Mouse (Mus musculus) midbrain, embryonic 10.5 days (tissue): ENCODE data around the gene Gli2. TPM values are rescaled to one million over a fixed set of nuclear protein-coding genes. Genes with fewer than 3 reads are reported as not detected.

Experiments
- DNase-seq: peaks from one replicate; pipeline ENCODE4 v3.0.0-alpha.2; 2017; ENCODE audit warnings: low spot score
- H3K27ac ChIP-seq: fragments of 300-500 bp; sonication (generic); replicated peaks from 2 replicates; pipeline ENCODE4 v1.5.1; 2016; ENCODE audit warnings: mild to moderate bottlenecking
- H3K27me3 ChIP-seq: fragments of 300-500 bp; sonication (generic); 2 replicates; pipeline ENCODE4 v1.6.1; 2016; ENCODE audit warnings: low read depth, mild to moderate bottlenecking; ENCODE audit not compliant: poor library complexity, severe bottlenecking
- H3K36me3 ChIP-seq: fragments of 300-500 bp; sonication (generic); 2 replicates; pipeline ENCODE4 v1.6.1; 2016; ENCODE audit warnings: mild to moderate bottlenecking, moderate library complexity
- H3K4me1 ChIP-seq: fragments of 300-500 bp; sonication (generic); 2 replicates; pipeline ENCODE4 v1.6.1; 2016
- H3K4me3 ChIP-seq: fragments of 300-500 bp; sonication (generic); 2 replicates; pipeline ENCODE4 v1.5.1; 2016; ENCODE audit warnings: mild to moderate bottlenecking, moderate library complexity
- H3K9me3 ChIP-seq: fragments of 300-500 bp; sonication (generic); replicated peaks from 2 replicates; pipeline ENCODE4 v1.6.1; 2016; ENCODE audit warnings: mild to moderate bottlenecking
- WGBS: fragments of 180-500 bp; shearing (Covaris S2); methylation state at CpG from one replicate; pipeline ENCODE4 v1.1.7; 2016; 5-methylcytosine and 5-hydroxymethylcytosine counted together
- polyA plus RNA-seq: library from polyadenylated mRNA; unstranded; fragments of >200 nt; fragmentation: Nextera tagmentation; extraction: Ambion mirVana; gene quantifications from 2 replicates; pipeline ENCODE4 v1.2.1, GENCODE M21; 2016

The Gli2 gene
- polyA plus RNA-seq, 1 experiment from 2014 or later: 8.9 TPM

DNA sequence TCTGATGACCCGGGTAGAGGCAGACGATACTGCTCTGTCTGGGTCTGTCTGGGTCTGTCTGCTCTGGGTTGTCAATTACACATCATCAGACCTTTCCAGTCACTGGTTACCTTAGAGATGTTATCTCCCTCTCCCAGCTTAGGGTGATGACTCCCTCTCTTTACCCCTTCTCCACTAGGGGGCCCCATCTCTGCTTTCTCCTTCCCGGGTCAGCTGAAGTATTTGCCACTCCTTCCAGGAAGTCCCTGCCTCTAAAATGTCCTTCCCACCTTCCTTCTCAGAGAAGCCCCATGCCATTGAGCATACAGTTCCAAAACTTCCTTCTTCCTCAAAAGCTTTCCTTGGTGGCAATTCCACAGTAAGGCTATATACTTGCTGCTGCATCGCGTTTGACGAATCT is 21.5 kb upstream of the Gli2 start:
- Histone ChIP-seq H3K9me3 (no peaks in the 10 kb centered on the region), H3K27ac (no peak overlapping the region), H3K27me3 (peaks cover 34% of the 10 kb centered on the region), H3K4me3 (no peak overlapping the region), H3K4me1 (no peaks in the 10 kb centered on the region), H3K36me3 (no peaks in the 10 kb centered on the region)
- WGBS: 65% methylated on average over 6 of the region's 6 CpGs
- no peak for DNase-seq

DNA sequence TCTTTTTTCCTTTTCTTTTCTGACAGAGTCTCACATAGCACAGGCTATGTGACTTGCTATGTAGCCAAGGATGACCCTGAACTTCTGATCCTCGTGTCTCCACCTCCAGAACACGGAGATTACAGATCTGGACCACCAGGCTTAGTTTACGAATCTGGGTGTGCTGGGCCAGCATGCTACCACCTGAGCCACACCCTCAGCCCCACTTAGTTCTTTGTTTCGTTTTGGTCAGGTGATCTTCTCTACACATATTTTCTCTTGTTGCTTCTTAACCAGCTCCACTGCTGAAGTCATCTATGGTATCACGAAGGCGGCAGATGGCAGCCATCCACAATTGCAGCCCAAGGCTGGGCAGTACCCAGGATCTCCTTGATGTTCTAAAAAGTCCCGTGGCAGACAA is 20.5 kb upstream of the Gli2 start:
- H3K36me3 ChIP-seq: no peaks in the 10 kb centered on the region
- H3K4me3 ChIP-seq: no peak overlapping the region
- peaks cover 34% of the 10 kb centered on the region for H3K27me3 ChIP-seq
- no peak overlapping the region for H3K27ac ChIP-seq
- no peaks in the 10 kb centered on the region for H3K4me1 ChIP-seq
- no peak for DNase-seq
- H3K9me3 ChIP-seq: no peaks in the 10 kb centered on the region
- 89% methylated on average over 7 of the region's 7 CpGs for WGBS

DNA sequence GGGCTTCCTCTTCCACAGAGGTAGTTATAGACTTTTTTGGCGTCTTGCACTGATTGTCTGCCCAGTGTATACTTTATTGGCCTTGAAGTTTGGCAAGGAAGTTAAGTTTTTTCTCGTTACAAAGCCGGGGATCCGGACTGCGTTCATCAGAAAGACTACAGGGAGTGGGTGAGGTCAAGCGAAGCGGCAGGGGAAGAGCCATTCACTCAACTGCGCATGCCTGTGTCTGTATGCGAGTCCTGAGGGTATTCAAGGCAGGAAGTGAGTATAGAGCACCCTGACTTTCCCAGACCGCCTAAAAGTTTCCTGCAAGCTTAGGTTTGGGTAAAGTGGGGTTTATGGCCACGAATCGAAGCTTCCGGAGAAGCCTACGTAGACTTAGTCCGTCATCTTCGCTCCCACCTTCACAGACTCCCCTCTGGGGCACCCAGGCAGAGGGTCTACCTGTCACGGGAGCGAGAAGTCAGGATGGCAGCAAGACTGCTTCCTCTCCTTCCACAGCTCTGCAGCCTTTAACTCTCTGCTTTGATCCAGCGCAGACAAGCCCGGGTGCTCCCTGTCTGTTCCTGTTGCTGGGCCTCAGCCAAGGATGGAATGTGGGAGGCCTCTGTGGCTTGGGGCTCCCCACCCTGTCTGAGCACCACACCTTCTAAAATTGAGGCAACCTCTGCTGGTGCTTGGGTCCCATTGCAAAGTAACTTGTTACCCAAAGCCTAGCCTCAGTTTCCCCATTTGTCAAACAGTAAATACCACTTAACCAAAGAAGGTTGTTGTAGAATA is 11.7 kb upstream of the Gli2 start:
- Histone ChIP-seq H3K36me3 (no peaks in the 10 kb centered on the region), H3K9me3 (no peaks in the 10 kb centered on the region), H3K4me3 (no peak overlapping the region), H3K4me1 (no peaks in the 10 kb centered on the region), H3K27ac (no peak overlapping the region), H3K27me3 (0 out of 2 replicates have a peak, but pooled peaks cover 9% of the 10 kb centered on the region)
- WGBS: 83% methylated on average over 20 of the region's 20 CpGs
- DNase-seq: no peak

DNA sequence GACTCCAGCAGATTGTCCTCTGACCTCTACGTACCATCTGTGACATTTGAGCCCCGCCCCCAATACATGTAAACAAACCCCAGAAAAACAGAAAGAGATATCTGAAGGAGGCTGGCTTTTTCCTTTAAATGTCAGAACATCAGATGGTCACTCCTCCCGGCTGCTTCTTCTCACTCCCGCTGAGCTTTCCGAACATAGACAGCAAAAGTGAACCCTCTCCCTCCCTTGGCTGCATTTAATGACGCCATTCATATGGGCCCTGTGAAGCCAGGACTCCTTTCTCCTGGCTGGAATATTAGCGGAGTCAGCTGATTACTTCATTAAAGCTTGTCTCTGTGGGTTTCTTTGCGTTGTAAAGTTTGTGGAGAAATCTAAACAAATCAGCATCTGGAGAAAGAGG is 3.1 kb upstream of the Gli2 start:
- WGBS: 78% methylated on average over 8 of the region's 8 CpGs
- Histone ChIP-seq H3K36me3 (no peaks in the 10 kb centered on the region; the same call in 1 of the 2 replicates), H3K9me3 (no peaks in the 10 kb centered on the region)

DNA sequence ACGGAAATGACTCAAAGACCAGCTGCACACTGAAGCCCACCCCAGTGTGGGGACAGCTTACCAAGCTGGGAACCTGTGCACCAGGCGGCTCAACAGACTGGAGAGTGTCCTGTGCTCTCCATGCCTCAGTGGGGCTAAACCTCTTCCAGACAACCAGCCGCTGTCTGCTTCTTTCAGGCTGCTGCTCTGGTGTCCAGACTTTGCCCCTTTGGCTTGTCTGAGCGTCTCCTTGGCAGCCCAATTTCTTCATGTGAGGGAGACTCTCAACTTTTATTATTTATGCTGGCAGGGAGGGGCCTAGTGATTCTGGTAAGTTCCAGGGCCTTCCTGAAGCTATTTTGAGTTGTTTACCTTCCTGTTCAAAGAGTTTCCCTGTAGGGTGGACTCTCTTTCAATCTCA is 2.4 kb upstream of the Gli2 start:
- 86% methylated on average over 4 of the region's 4 CpGs for WGBS
- H3K4me1 ChIP-seq: peaks cover 45% of the 10 kb centered on the region
- DNase-seq: no peak
- H3K9me3 ChIP-seq: no peaks in the 10 kb centered on the region
- no peak overlapping the region for H3K27ac ChIP-seq
- H3K27me3 ChIP-seq: peaks cover 37% of the 10 kb centered on the region
- no peaks in the 10 kb centered on the region; the same call in 1 of the 2 replicates for H3K36me3 ChIP-seq
- no peak overlapping the region for H3K4me3 ChIP-seq

More for the DNA sequence above, 3.1 kb upstream of the Gli2 start:
- no peak overlapping the region for H3K27ac ChIP-seq
- peaks cover 30% of the 10 kb centered on the region for H3K27me3 ChIP-seq
- H3K4me1 ChIP-seq: peaks cover 38% of the 10 kb centered on the region
- H3K4me3 ChIP-seq: no peak overlapping the region
- no peak for DNase-seq

DNA sequence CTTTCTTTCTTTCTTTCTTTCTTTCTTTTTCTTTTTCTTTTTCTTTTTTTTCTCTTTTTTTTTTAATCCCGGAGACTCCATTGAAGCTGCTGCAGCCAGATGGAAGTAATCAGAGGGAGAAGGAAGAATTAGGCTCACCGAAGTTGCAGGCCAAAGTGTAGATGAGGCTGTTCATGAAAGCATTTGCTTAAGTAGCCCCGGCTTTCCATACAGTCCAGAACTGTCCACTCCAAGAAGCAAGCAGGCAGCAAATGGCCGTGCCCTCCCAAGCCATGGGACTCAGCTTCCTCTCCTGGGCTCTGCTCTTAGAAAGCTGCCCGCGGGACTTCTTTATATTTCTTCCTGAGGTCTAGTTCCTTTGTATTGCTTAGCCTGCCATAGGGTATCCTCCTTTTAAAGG is 1.0 kb upstream of the Gli2 start:
- Histone ChIP-seq H3K9me3 (no peaks in the 10 kb centered on the region), H3K4me3 (peak overlapping the region; percentile 75), H3K4me1 (peaks cover 58% of the 10 kb centered on the region), H3K36me3 (no peaks in the 10 kb centered on the region; the same call in 1 of the 2 replicates), H3K27ac (peak overlapping the region; percentile 95), H3K27me3 (peaks cover 49% of the 10 kb centered on the region)
- 16% methylated on average over 6 of the region's 6 CpGs for WGBS
- DNase-seq: peak; percentile 34

DNA sequence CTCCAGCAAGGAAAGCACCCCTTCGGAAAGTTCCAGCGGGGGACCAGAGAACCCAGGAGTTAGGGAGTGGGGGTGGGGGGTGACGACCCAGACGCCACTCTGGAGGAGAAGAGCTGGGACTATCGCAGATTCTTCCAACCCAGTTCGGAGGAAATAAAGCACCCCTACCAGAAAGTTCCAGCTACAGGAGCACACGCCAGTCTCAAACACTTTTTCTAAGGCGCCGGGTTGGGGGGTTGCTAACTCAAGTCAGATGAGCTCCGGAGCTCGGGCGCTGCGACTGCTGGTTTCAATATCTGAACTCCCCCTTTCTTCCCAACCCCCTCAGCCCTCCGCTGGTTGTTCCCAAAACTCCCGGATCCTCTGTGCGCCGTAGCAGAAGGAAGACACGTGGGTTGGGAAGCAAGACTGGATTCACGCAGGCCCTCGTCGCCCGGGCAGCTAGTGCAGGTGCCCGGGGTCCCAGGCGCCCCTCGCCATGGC is 494 bp upstream of the Gli2 start:
- peak overlapping the region; percentile 95 for H3K27ac ChIP-seq
- peaks cover 49% of the 10 kb centered on the region for H3K27me3 ChIP-seq
- H3K36me3 ChIP-seq: no peaks in the 10 kb centered on the region; the same call in 1 of the 2 replicates
- H3K9me3 ChIP-seq: no peaks in the 10 kb centered on the region
- H3K4me3 ChIP-seq: peak overlapping the region; percentile 75
- peak; percentile 77 for DNase-seq
- WGBS: under 1% methylated on average over 25 of the region's 25 CpGs
- peaks cover 64% of the 10 kb centered on the region for H3K4me1 ChIP-seq

DNA sequence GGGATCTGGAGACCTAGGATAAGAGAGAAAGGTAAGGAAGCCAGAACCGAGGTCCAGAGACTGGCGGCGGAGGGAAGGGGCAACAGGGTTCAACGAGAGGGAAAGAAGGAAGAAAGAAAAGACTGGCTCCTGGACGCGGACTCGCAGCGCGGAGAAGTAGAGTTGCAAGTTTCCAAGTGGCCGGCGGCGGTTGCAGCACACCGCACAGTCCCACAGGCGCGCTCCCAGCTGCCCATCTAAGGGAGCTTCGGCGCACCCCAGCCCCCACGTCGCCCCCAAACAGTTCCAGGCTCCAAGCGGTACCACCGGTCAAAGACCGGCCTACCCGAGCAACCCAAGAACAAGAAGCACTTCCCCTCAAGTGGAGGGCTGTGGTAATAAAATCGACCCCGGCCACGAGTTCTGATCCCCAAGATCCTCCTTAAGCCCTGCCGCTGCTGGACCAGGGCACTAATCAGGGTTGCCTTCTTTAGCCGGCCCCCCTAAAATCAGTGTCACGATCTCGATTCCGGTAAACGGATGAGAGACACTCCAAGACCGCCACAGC is 715 bp downstream of the Gli2 start:
- Histone ChIP-seq H3K27me3 (peaks cover 53% of the 10 kb centered on the region), H3K4me3 (peak overlapping the region; percentile 75), H3K36me3 (no peaks in the 10 kb centered on the region; the same call in 1 of the 2 replicates), H3K27ac (peak overlapping the region; percentile 95), H3K9me3 (no peaks in the 10 kb centered on the region), H3K4me1 (peaks cover 76% of the 10 kb centered on the region)
- DNase-seq: peak; percentile 71
- under 1% methylated on average over 33 of the region's 33 CpGs for WGBS

DNA sequence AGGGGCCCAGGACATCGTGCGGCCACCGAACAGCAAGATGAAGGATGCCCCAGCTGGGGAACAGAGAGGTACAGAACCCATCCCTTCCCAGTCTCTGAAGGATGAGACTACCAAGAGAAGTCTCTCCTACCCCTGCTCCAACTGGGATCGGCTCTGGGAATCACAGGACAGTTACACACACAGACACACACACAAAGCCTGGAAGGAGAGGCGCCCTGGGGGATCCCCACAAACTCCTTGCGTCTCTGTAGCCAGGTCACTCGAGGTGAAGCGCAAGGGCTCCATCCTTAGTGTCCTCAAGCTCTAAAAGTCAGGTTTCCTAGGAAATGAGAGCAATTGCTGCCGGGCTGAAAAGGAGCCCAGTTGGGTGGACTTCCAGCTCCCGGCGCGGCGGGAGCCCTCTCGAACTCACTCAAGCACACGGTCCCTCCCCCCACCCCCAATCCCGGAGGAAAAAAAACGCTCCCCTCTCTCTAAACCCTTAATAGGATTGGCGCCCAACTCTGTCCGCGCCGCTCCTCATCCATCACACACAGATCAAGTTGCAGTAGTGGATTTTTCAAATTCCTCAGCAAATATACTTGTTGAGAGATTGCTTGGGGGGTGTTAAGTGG is 1.4 kb downstream of the Gli2 start:
- Histone ChIP-seq H3K27ac (peak overlapping the region; percentile 95), H3K9me3 (no peaks in the 10 kb centered on the region), H3K27me3 (peaks cover 53% of the 10 kb centered on the region), H3K4me1 (peaks cover 83% of the 10 kb centered on the region), H3K4me3 (peak overlapping the region; percentile 75), H3K36me3 (no peaks in the 10 kb centered on the region; the same call in 1 of the 2 replicates)
- DNase-seq: peak; percentile 61
- WGBS: under 1% methylated on average over 21 of the region's 21 CpGs

DNA sequence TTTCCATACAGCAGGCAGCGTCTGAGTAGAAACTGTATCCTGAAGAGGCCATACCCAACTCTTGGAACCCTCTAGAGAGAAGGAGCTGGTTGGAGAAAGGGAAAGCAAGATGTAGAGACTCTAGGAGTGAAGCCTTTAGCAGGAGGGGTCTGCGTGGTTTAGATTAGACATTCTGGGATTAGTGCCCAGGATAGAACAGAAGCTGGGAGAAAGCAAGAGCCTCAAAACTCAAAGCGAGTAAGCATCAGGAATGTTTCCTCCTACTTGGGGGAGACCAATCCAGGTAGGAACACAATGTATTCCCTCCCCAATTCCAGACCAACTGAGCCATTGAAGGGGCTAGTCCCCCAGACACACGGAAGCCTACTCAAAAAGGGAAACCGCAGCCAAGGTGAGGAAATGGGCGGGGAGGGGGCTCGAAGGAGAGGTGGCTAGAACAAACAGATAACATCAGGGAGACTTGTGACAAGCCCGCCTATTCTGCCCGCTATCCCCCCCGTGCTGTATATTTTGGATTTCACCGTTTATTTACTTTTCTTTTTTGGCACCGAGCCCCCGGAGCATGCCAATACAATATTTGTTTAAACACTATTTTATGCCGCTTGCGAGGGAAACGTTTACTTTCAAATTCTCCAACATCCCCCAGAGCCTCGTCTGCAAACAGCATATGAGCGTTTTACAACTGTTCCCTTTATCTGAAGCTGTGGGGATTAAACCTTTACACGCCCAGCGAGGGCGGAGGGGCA is 2.1 kb downstream of the Gli2 start:
- Histone ChIP-seq H3K36me3 (no peaks in the 10 kb centered on the region), H3K27me3 (peaks cover 51% of the 10 kb centered on the region), H3K4me1 (peaks cover 89% of the 10 kb centered on the region), H3K27ac (peak overlapping the region; percentile 95), H3K4me3 (peak overlapping the region; percentile 75), H3K9me3 (no peaks in the 10 kb centered on the region)
- DNase-seq: peak; percentile 36
- 2% methylated on average over 21 of the region's 21 CpGs for WGBS

DNA sequence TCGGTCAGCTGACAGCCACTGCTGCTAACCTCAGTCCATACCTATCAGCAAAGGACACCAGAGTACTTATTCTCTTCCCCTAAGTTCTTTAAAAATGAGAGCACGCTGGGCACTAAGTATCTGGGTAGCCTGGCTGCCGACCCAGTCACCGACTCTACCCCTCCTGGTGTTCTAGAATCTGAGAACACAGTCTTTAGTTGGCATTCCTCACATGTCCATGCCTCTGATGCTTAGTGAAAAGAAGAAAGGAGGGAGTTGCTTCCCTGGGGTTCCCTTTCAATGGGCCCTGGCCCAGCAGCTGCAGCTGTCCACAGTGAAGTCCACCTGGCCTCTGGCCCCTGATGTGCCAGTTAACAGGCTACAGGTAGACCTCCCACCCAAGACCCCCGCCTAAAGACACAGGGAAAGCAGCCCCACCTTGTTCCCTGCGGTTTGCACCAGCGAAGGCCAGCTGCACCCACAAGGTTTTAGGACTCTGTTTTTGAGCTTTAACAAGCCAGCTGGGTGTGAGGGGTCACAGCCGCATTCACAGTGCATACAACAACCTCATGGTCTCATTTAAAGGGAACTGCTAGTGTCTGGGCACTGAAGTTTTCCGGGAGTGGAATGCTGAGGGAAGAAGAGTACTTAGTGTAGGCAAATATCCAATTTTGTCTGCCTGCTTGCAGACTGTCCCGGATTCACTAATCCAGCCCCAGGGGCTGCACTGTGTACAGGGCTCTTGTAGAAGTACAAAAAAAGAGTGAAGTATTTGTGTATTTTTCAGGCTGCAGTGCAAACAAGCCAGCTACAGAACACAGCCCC is 3.4 kb downstream of the Gli2 start:
- peak; percentile 52 for DNase-seq
- peaks cover 93% of the 10 kb centered on the region for H3K4me1 ChIP-seq
- WGBS: 4% methylated on average over 10 of the region's 10 CpGs
- H3K27ac ChIP-seq: peak overlapping the region; percentile 95
- H3K9me3 ChIP-seq: no peaks in the 10 kb centered on the region
- H3K4me3 ChIP-seq: peak overlapping the region; percentile 75
- peaks cover 52% of the 10 kb centered on the region for H3K27me3 ChIP-seq
- no peaks in the 10 kb centered on the region for H3K36me3 ChIP-seq

DNA sequence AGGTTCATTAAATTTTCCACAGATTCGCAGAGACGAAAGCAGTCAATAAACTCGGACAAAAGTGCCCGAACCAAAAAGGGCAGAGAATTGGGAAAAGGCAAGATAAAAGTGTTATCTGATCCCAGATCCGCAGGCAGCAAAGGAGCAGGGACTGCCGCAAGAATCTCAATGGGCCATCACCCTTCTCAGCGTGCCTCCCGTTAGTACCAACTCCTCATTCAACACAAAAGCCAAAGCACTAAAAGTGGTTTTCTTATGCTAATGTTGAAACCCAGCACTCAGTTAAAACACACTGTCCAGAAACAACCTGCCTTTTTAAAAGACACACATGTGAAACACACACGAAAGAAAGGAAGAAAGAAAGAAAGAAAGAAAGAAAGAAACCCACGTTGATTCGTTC is 4.4 kb downstream of the Gli2 start:
- H3K9me3 ChIP-seq: no peaks in the 10 kb centered on the region
- peak overlapping the region; percentile 95 for H3K27ac ChIP-seq
- peak overlapping the region; percentile 75 for H3K4me3 ChIP-seq
- H3K27me3 ChIP-seq: peaks cover 55% of the 10 kb centered on the region
- peaks cover 84% of the 10 kb centered on the region for H3K4me1 ChIP-seq
- peak; percentile 32 for DNase-seq
- H3K36me3 ChIP-seq: no peaks in the 10 kb centered on the region
- WGBS: under 1% methylated on average over 11 of the region's 11 CpGs
